Mouse (Mus musculus) forebrain, embryonic 16.5 days (tissue): Measurements from ENCODE around the gene Bin2. TPM values are rescaled to one million over a fixed set of nuclear protein-coding genes. Genes with fewer than 3 reads are reported as not detected.

ENCODE experiments used
- ATAC-seq: fragments of 200-750 bp; cut with Nextera tagmentation; 2 replicates; pipeline ENCODE4 v1.8.0; 2017; ENCODE audit warnings: mild to moderate bottlenecking, moderate library complexity
- H3K27ac ChIP-seq: fragments of 300-500 bp; sonication (generic); 2 replicates; pipeline ENCODE4 v1.5.1; 2014; ENCODE audit warnings: low read length, control low read depth
- H3K27me3 ChIP-seq: fragments of 300-500 bp; sonication (generic); replicated peaks from 2 replicates; pipeline ENCODE4 v1.6.1; 2014; ENCODE audit warnings: low read length; ENCODE audit not compliant: control insufficient read depth, insufficient read depth
- H3K36me3 ChIP-seq: fragments of 300-500 bp; sonication (generic); 2 replicates; pipeline ENCODE4 v1.6.1; 2014; ENCODE audit not compliant: control insufficient read depth, insufficient read depth
- H3K4me1 ChIP-seq: fragments of 300-500 bp; sonication (generic); replicated peaks from 2 replicates; pipeline ENCODE4 v1.6.1; 2014; ENCODE audit warnings: low read length; ENCODE audit not compliant: control insufficient read depth, insufficient read depth
- H3K4me2 ChIP-seq: fragments of 300-500 bp; sonication (generic); 2 replicates; pipeline ENCODE4 v1.6.1; 2014; ENCODE audit warnings: mild to moderate bottlenecking, low read length, control low read depth
- H3K4me3 ChIP-seq: fragments of 300-500 bp; sonication (generic); replicated peaks from 2 replicates; pipeline ENCODE4 v1.5.1; 2014; ENCODE audit warnings: mild to moderate bottlenecking, low read length, control low read depth
- H3K9ac ChIP-seq: fragments of 300-500 bp; sonication (generic); replicated peaks from 2 replicates; pipeline ENCODE4 v1.6.1; 2014; ENCODE audit warnings: low read depth, low read length, control low read depth
- H3K9me3 ChIP-seq: fragments of 300-500 bp; sonication (generic); 2 replicates; pipeline ENCODE4 v1.6.1; 2016; ENCODE audit warnings: low read length; ENCODE audit not compliant: control insufficient read depth
- WGBS: fragments of 180-500 bp; shearing (Covaris S2); extraction: QIAGEN DNeasy Blood & Tissue Kit; methylation state at CpG from one replicate; pipeline ENCODE4 v1.1.7; 2014; 5-methylcytosine and 5-hydroxymethylcytosine counted together
- polyA plus RNA-seq: library from polyadenylated mRNA; unstranded; fragments of >200 nt; fragmentation: Nextera tagmentation; extraction: Ambion mirVana; gene quantifications from 2 replicates; pipeline ENCODE4 v1.2.1, GENCODE M21; 2015

The Bin2 gene
- polyA plus RNA-seq, 1 experiment from 2014 or later, result 0.65 TPM

DNA sequence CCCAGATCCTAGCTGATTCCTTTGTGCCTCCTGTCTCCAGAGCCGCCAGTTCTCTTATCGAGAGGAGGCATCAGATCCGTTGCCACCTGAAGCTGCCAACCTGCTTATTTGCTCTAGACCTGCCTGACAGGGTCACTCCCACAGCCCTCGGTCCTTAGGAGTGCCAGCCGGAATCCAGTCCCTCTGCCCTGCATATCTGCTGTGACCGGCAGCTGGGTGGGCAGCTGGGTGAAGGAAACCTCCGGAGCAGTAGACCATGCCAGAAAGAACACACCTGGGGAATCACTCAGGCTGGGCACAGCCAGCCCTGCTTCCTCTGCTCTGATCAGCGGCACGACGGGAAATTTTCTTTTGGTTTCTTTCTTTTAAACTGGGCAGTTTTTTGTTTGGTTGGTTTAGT lies 36.0 kb downstream of the Bin2 start:
- H3K27ac ChIP-seq, result no peak overlapping the region
- H3K27me3 ChIP-seq, result peaks cover 34% of the 10 kb centered on the region
- no peaks in the 10 kb centered on the region for H3K36me3 ChIP-seq
- peaks cover 13% of the 10 kb centered on the region for H3K4me1 ChIP-seq
- no peak overlapping the region for H3K9ac ChIP-seq
- H3K4me3 ChIP-seq, result no peak overlapping the region
- no peak overlapping the region for H3K4me2 ChIP-seq
- 87% methylated on average over 10 of the region's 10 CpGs for WGBS
- ATAC-seq, result no peak
- no peaks in the 10 kb centered on the region for H3K9me3 ChIP-seq

DNA sequence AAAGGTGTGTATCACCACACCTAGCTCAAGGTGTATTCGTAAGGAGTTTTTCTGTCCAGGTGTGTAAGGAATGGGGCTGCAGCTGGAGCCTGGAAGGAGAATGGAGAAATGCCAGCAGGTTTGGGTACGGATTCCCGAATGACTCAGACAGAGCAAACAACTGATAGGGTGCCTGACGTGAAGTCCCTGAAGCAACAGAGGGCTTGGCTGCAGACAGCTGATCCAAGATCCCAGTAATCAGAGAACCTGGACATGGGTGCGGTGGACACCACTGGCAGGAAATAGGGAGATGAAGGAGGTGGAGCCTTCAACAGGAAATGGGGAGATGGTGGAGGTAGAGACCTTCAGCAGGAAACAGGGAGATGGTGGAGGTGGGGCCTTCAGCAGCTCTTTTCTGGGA lies 37.0 kb downstream of the Bin2 start:
- H3K27me3 ChIP-seq, result peaks cover 24% of the 10 kb centered on the region
- H3K9me3 ChIP-seq, result no peaks in the 10 kb centered on the region
- H3K4me2 ChIP-seq, result no peak overlapping the region
- no peak overlapping the region for H3K9ac ChIP-seq
- 91% methylated on average over 5 of the region's 5 CpGs for WGBS
- H3K27ac ChIP-seq, result no peak overlapping the region
- peaks cover 19% of the 10 kb centered on the region for H3K4me1 ChIP-seq
- H3K4me3 ChIP-seq, result no peak overlapping the region
- no peak for ATAC-seq
- H3K36me3 ChIP-seq, result no peaks in the 10 kb centered on the region

DNA sequence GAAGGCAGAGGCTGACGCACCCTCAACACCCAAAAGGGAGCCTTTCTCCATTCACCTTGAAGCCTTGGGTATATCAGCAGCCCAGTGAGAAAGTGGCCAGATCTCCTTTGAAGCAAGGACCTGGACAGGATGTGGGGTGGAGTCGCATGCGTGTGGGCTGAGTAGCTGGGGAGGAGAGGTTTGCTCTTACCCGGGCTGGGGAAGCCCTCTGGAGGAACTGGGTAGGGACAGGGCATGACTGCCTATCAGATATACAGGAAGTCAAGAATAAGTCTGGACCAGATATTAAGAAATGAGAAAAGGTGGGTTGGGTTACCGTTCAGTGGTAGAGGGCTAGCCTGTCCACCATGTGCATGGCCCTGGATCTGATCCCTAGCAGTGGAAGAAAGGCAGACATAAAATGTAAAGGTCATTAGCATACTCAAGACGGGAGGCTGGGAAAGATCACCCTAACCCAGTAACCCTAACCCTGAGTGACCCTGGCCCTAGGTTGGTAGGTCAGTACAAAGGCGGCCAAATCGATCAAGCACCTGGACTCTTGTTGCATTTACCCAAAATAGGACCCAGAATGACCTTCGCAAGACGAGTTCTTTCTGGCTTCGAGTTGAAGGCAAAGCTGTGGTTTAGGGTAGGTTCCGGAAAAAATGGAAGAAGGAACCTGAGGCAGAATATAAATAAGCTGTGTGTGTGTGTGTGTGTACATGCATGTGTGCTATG lies 37.7 kb downstream of the Bin2 start:
- H3K9me3 ChIP-seq, result no peaks in the 10 kb centered on the region
- no peaks in the 10 kb centered on the region for H3K36me3 ChIP-seq
- no peak for ATAC-seq
- no peak overlapping the region for H3K27ac ChIP-seq
- H3K27me3 ChIP-seq, result peaks cover 18% of the 10 kb centered on the region
- no peak overlapping the region for H3K9ac ChIP-seq
- H3K4me1 ChIP-seq, result peaks cover 12% of the 10 kb centered on the region
- H3K4me2 ChIP-seq, result no peak overlapping the region
- H3K4me3 ChIP-seq, result no peak overlapping the region
- WGBS, result 92% methylated on average over 12 of the region's 12 CpGs

DNA sequence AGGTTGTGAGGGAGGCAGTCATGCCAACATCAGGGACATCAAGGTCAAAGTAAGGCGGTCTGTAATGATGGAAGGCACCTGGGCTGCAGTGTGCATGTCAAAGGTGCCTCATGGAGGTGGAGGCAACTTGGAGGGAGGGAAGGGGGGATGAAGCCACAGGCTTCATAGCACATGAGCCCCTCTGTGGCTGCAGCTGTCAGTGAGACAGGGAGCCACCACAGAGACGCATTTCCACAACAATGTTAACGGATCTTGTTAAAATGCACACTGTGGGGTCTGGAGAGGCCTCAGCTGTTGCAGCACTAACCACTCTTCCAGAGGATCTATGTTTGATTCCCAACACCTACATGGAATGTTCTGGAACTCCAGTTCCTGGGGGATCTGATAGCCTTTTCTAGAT lies 39.2 kb downstream of the Bin2 start:
- Histone ChIP-seq H3K9ac (no peak overlapping the region), H3K27ac (no peak overlapping the region), H3K27me3 (peaks cover 10% of the 10 kb centered on the region), H3K36me3 (no peaks in the 10 kb centered on the region), H3K4me3 (no peak overlapping the region), H3K4me1 (0 out of 2 replicates have a peak, but pooled peaks cover 6% of the 10 kb centered on the region), H3K9me3 (no peaks in the 10 kb centered on the region), H3K4me2 (no peak overlapping the region)
- ATAC-seq, result no peak
- WGBS, result 54% methylated on average over 3 of the region's 3 CpGs

DNA sequence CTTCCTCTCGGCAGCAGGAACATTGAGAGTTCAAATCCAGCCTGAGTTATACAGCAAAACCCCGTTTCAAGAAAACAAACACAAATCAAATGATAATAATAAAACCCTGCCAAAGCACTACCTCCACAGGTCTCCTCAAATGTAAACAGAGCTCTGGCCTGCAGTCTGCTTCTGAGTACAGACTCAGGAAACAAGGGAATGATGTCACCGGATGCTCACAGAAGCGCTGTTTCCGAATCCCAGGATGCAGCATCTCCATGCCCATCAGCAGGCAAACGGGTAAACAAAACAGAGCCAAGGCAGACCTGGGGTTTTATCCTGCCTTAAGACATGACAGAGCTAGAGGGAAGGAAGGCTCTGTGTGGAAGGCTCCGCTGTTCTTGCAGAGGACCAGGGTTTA lies 40.6 kb downstream of the Bin2 start:
- ATAC-seq, result no peak
- 0 out of 2 replicates have a peak, but pooled peaks cover 2% of the 10 kb centered on the region for H3K27me3 ChIP-seq
- H3K9me3 ChIP-seq, result no peaks in the 10 kb centered on the region
- WGBS, result 56% methylated on average over 7 of the region's 7 CpGs
- 0 out of 2 replicates have a peak, but pooled peaks cover 6% of the 10 kb centered on the region for H3K4me1 ChIP-seq
- H3K27ac ChIP-seq, result no peak overlapping the region
- no peak overlapping the region for H3K9ac ChIP-seq
- no peak overlapping the region for H3K4me2 ChIP-seq
- H3K36me3 ChIP-seq, result no peaks in the 10 kb centered on the region
- H3K4me3 ChIP-seq, result no peak overlapping the region

DNA sequence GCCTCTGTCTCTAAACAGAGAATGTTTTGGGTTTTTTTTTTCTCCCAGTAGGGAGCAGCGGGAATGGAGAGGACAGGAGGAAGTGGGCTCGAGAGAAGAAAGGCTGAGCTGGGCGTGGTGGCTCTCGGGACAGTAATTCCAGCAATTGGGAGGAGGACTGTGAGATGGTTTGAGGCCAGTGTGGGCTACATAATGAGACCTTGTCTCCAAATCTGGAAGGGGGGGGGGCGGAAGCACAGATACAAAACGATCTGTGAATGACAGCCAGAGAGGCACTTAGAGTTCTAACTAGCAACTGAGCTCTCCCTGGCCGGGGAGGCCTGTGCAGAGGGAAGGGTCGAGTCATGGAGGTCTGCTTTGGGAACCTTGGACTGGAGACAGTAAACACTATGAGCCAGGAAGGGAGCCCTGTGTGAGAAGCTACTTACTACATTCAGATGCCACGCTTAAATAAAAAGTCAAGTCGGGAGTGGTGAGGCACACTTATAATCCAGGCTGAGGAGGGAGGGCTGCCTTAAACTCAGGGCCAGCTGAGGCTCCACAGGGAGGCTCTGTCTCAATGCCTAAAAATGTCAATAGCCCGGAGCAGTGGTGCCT lies 41.5 kb downstream of the Bin2 start:
- ATAC-seq, result no peak
- Histone ChIP-seq H3K36me3 (no peaks in the 10 kb centered on the region), H3K27ac (no peak overlapping the region), H3K4me2 (no peak overlapping the region), H3K27me3 (no peaks in the 10 kb centered on the region), H3K9ac (no peak overlapping the region), H3K4me1 (0 out of 2 replicates have a peak, but pooled peaks cover 6% of the 10 kb centered on the region), H3K9me3 (no peaks in the 10 kb centered on the region), H3K4me3 (no peak overlapping the region)
- WGBS, result 3% methylated on average over 11 of the region's 11 CpGs

DNA sequence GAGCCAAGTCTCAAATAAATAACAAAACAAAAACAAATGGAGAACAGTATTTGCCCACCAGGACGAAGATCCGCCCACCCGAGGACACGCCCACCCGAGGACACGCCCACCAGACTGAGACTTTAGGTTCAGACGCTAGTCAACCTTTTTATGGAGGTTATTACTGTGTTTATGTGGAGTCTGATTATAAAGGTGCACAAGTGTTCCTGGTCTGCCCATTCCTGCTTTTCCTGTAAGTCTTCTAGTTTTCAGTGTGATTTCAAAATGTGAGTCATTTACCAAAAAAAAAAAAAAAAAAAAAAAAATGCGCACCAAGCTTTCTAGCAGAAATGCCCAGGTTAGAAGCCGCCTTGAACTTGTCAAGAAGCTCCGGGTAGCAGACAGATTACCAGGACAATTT lies 42.1 kb downstream of the Bin2 start:
- Histone ChIP-seq H3K4me2 (no peak overlapping the region), H3K4me1 (0 out of 2 replicates have a peak, but pooled peaks cover 6% of the 10 kb centered on the region), H3K9me3 (no peaks in the 10 kb centered on the region), H3K27me3 (no peaks in the 10 kb centered on the region), H3K9ac (no peak overlapping the region), H3K27ac (no peak overlapping the region), H3K4me3 (no peak overlapping the region), H3K36me3 (no peaks in the 10 kb centered on the region)
- 16% methylated on average over 10 of the region's 10 CpGs for WGBS
- no peak for ATAC-seq

DNA sequence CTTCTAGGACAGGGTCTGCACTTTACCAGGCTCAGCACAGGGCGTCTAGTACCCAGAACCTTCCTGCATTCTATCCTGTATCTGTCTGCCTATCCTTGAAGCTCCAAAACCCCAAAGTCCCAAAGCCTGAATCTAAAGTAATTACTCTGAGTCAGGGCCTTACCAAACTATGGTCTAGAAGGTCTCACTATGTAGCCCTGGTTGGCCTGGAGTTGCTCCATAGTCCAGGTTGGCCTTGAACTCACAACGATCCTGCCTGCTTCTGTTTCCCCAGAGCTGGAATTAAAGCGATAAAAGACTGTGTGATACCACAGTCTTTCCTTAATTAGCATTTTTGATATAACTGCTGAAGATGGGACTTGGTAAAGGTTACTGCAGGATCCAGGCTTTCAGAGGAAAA lies 44.9 kb downstream of the Bin2 start:
- H3K27me3 ChIP-seq, result no peaks in the 10 kb centered on the region
- H3K4me2 ChIP-seq, result no peak overlapping the region
- peaks cover 11% of the 10 kb centered on the region for H3K36me3 ChIP-seq
- no peak overlapping the region for H3K9ac ChIP-seq
- no peak overlapping the region for H3K4me3 ChIP-seq
- no peak for ATAC-seq
- WGBS, result 84% methylated on average over 3 of the region's 3 CpGs
- H3K9me3 ChIP-seq, result no peaks in the 10 kb centered on the region
- 0 out of 2 replicates have a peak, but pooled peaks cover 6% of the 10 kb centered on the region for H3K4me1 ChIP-seq
- no peak overlapping the region for H3K27ac ChIP-seq

DNA sequence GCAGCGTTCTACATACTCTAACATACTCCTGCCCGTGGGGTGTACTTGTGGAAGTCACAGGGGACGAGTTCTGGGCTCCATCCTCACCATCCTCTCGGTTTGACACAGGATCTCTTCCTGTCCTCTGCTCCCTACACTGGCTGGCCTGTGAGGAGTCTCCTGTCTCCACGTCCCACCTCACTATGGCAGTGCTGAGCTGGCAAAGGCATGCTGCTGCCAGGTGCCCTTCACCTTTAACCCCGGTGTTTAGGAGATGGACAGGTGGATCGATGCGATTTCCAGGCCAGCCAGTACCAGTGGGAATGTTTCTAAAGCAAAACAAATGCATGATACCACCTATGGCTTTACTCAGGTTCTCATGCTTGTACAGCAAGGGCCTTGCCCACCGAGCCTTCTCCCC lies 45.6 kb downstream of the Bin2 start:
- no peak overlapping the region for H3K4me3 ChIP-seq
- H3K9ac ChIP-seq, result no peak overlapping the region
- WGBS, result 88% methylated on average over 9 of the region's 9 CpGs
- no peak for ATAC-seq
- H3K27me3 ChIP-seq, result no peaks in the 10 kb centered on the region
- no peaks in the 10 kb centered on the region for H3K9me3 ChIP-seq
- no peak overlapping the region for H3K27ac ChIP-seq
- H3K4me2 ChIP-seq, result no peak overlapping the region
- peaks cover 15% of the 10 kb centered on the region for H3K36me3 ChIP-seq
- 0 out of 2 replicates have a peak, but pooled peaks cover 6% of the 10 kb centered on the region for H3K4me1 ChIP-seq
